Mouse (Mus musculus) heart, embryonic 13.5 days (tissue): Measurements from ENCODE around the gene Susd1. TPM values are rescaled to one million over a fixed set of nuclear protein-coding genes. Genes with fewer than 3 reads are reported as not detected.

Experiments
- ATAC-seq: fragments of 200-750 bp; cut with Nextera tagmentation; 2 replicates; pipeline ENCODE4 v1.8.0; 2017; ENCODE audit warnings: moderate TSS enrichment; ENCODE audit not compliant: insufficient number of reproducible peaks, low FRiP score, low TSS enrichment; ENCODE audit errors: extremely low read depth
- H3K27ac ChIP-seq: fragments of 300-500 bp; sonication (generic); replicated peaks from 2 replicates; pipeline ENCODE4 v1.5.1; 2015; ENCODE audit warnings: moderate library complexity, mild to moderate bottlenecking, inconsistent platforms
- H3K27me3 ChIP-seq: fragments of 300-500 bp; sonication (generic); replicated peaks from 2 replicates; pipeline ENCODE4 v1.6.1; 2015; ENCODE audit warnings: mild to moderate bottlenecking, inconsistent platforms
- H3K36me3 ChIP-seq: fragments of 300-500 bp; sonication (generic); 2 replicates; pipeline ENCODE4 v1.6.1; 2015; ENCODE audit warnings: mild to moderate bottlenecking, inconsistent platforms
- H3K4me1 ChIP-seq: fragments of 300-500 bp; sonication (generic); 2 replicates; pipeline ENCODE4 v1.6.1; 2015; ENCODE audit warnings: inconsistent platforms
- H3K4me2 ChIP-seq: fragments of 300-500 bp; sonication (generic); 2 replicates; pipeline ENCODE4 v1.6.1; 2015; ENCODE audit warnings: inconsistent platforms, mild to moderate bottlenecking, moderate library complexity
- H3K4me3 ChIP-seq: fragments of 300-500 bp; sonication (generic); 2 replicates; pipeline ENCODE4 v1.5.1; 2015; ENCODE audit warnings: moderate library complexity, mild to moderate bottlenecking, inconsistent platforms
- H3K9ac ChIP-seq: fragments of 300-500 bp; sonication (generic); 2 replicates; pipeline ENCODE4 v1.6.1; 2015; ENCODE audit warnings: inconsistent platforms, mild to moderate bottlenecking, moderate library complexity
- H3K9me3 ChIP-seq: fragments of 300-500 bp; sonication (generic); 2 replicates; pipeline ENCODE4 v1.6.1; 2016; ENCODE audit warnings: inconsistent platforms
- WGBS: fragments of 180-500 bp; shearing (Covaris S2); methylation state at CpG from one replicate; pipeline ENCODE4 v1.1.7; 2015; ENCODE audit warnings: mixed read lengths; 5-methylcytosine and 5-hydroxymethylcytosine counted together
- polyA plus RNA-seq: library from polyadenylated mRNA; unstranded; fragments of >200 nt; fragmentation: Nextera tagmentation; extraction: Ambion mirVana; gene quantifications from 2 replicates; pipeline ENCODE4 v1.2.1, GENCODE M21; 2015

Susd1 gene
- polyA plus RNA-seq = 7.1 and 7.4 TPM in 2 replicates

DNA sequence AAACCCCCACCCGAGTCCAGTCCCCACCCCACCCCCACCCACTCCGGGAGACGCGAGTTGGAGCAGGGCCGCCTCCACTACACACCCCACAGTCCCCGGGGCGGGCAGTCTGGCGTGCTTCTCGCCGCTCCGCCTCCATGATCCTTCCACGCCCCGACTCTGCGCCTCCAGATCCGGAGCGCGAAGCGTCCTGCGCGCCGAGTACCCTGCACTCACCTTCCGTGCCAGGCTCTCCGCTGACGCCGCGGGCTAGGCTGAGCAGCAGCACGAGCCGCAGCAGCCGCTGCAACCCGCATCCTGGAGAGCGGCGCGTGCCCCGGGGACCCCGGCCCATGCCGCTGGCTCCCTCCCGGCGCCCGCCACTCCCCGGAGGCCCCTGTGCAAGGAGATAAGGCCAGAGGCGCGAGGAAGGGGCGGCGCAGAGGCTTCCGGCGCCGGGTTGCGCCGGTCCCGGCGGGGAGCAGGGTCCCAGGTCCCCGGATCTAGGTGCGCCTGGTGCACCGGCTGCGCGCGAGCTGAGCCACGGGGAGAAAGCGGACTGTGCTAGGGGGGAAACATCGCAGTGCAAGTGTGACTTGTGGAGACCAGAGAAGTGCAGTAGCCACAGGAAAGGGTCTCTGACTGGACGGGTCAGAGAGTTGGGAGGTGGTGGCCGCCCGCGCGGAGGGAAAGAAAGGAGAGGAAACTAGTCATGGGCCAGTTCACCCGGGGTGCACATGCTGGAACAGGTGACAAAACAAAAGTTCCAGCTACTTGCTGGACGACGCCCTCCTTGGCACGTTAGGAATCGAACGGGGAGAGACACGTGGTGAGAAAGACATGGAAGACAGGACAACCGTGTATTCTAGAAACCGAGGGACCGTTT is at the start of gene Susd1:
Gene Susd1 (minus strand): TSS at position 644 of the 865 bp plus-strand sequence.
- Histone ChIP-seq H3K9ac (peak within 1 kb of the TSS; percentile 85), H3K9me3 (no peaks in the 10 kb centered on the region), H3K27me3 (no peaks in the 10 kb centered on the region), H3K36me3 (no peaks in the 10 kb centered on the region), H3K4me3 (peak within 1 kb of the TSS; percentile 73), H3K4me1 (peaks cover 30% of the 10 kb centered on the region), H3K4me2 (peak within 1 kb of the TSS; percentile 91), H3K27ac (peak within 1 kb of the TSS; percentile 61)
- ATAC-seq = peak; percentile 34; the same call in 1 of the 2 replicates
- WGBS = under 1% methylated on average over 75 of the region's 75 CpGs

GRCm38 (mm10) chr4:59471306-59471705 is 32.9 kb upstream of the Susd1 start:
- ATAC-seq = no peak
- Histone ChIP-seq H3K4me2 (no peak overlapping the region), H3K4me1 (peaks cover 25% of the 10 kb centered on the region), H3K27ac (no peak overlapping the region), H3K9me3 (no peaks in the 10 kb centered on the region), H3K9ac (no peak overlapping the region), H3K4me3 (no peak overlapping the region), H3K36me3 (peaks cover 12% of the 10 kb centered on the region), H3K27me3 (no peaks in the 10 kb centered on the region)

GRCm38 (mm10) chr4:59465449-59465848 is 27.0 kb upstream of the Susd1 start:
- Histone ChIP-seq H3K36me3 (no peaks in the 10 kb centered on the region), H3K4me2 (no peak overlapping the region), H3K4me1 (peaks cover 31% of the 10 kb centered on the region), H3K27me3 (no peaks in the 10 kb centered on the region), H3K9me3 (no peaks in the 10 kb centered on the region), H3K27ac (no peak overlapping the region), H3K9ac (no peak overlapping the region), H3K4me3 (no peak overlapping the region)
- WGBS = 72% methylated on average over 2 of the region's 2 CpGs
- ATAC-seq = no peak

DNA sequence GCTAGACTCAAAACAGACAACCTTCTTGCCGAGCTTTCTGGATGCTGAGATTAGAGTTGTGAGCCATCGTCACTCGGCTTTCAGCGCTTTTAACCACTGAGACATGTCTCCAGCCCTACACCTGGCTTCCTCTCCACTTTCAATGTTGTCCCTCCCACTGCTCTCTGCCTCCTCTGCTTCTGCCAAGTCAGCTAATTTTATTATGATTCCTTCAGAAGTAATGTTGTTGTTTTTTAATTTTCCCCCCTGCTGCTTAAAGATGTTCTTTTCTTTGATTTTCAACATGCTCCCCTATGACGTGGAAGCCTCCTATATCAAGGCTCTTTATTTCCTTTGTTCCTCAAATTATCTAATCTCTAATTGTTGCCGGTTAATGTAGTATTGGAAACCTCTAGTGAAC is 26.2 kb upstream of the Susd1 start:
- H3K9ac ChIP-seq = no peak overlapping the region
- H3K9me3 ChIP-seq = no peaks in the 10 kb centered on the region
- H3K27me3 ChIP-seq = no peaks in the 10 kb centered on the region
- 52% methylated on average over 6 of the region's 6 CpGs for WGBS
- no peak overlapping the region for H3K27ac ChIP-seq
- H3K36me3 ChIP-seq = no peaks in the 10 kb centered on the region
- no peak overlapping the region for H3K4me2 ChIP-seq
- no peak overlapping the region for H3K4me3 ChIP-seq
- ATAC-seq = no peak
- H3K4me1 ChIP-seq = peaks cover 38% of the 10 kb centered on the region

DNA sequence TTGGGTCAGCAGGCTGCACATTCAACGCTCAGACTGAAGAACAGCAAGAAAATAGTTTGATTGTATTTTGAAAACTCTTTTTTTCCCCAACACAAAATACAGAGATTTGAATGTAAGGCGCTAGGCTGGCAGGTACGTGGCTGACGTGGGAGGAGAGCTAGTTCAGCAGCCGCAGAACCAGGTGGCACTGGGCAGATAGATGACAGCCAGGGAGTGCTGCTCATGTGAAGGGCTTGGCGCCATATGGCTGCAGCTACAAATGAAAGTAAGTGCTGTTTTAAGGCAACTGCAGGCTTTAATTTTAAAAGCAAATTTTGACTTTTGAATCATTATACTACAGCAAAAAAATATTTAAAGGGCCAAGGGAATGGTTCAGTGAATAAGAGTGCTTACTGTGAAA is 24.1 kb upstream of the Susd1 start:
- Histone ChIP-seq H3K36me3 (no peaks in the 10 kb centered on the region), H3K9ac (no peak overlapping the region), H3K27me3 (no peaks in the 10 kb centered on the region), H3K4me3 (no peak overlapping the region), H3K4me2 (no peak overlapping the region), H3K9me3 (no peaks in the 10 kb centered on the region), H3K27ac (no peak overlapping the region), H3K4me1 (peaks cover 45% of the 10 kb centered on the region)
- WGBS = 77% methylated on average over 6 of the region's 6 CpGs
- no peak for ATAC-seq

DNA sequence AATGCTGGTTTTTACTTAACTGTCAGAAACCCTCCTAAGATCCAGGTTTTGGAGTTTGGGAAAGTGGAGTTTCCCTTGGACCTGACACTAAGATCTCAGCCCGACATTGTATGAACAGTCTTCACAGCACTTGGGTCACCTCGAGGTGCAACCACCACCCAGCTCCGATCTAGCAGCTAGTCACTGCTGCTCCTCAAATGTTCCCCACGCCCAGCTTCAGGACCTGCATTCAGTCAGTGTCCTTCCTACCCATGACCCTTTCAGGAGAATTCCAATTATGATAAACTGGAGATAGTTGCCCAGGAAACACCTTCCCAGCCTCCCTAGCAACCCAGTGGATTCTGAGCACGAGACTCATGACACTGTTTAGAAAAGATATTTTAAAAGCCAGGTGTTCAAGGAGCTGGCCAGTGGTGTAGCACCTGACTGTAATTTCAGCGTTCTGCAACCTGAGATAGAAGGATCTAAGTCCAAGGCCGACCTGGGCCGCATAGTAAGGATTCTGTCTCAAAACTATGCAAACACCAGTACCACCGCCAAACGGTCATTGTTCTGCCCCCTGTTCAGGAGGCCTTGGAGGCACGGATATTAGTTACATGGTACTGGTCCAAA is 22.8 kb upstream of the Susd1 start:
- no peaks in the 10 kb centered on the region for H3K9me3 ChIP-seq
- ATAC-seq = no peak
- 61% methylated on average over 11 of the region's 11 CpGs for WGBS
- no peaks in the 10 kb centered on the region for H3K27me3 ChIP-seq
- H3K9ac ChIP-seq = no peak overlapping the region
- H3K4me2 ChIP-seq = no peak overlapping the region
- H3K36me3 ChIP-seq = no peaks in the 10 kb centered on the region
- H3K4me3 ChIP-seq = no peak overlapping the region
- H3K27ac ChIP-seq = no peak overlapping the region
- peaks cover 45% of the 10 kb centered on the region for H3K4me1 ChIP-seq

- H3K27me3 ChIP-seq = no peaks in the 10 kb centered on the region
- no peaks in the 10 kb centered on the region for H3K9me3 ChIP-seq
- peak overlapping the region; percentile 72 for H3K27ac ChIP-seq
- 57% methylated on average over 13 of the region's 13 CpGs for WGBS
- no peak overlapping the region for H3K9ac ChIP-seq
- ATAC-seq = no peak
- no peaks in the 10 kb centered on the region for H3K36me3 ChIP-seq
- no peak overlapping the region for H3K4me3 ChIP-seq
- H3K4me2 ChIP-seq = no peak overlapping the region
- peaks cover 40% of the 10 kb centered on the region for H3K4me1 ChIP-seq
These were observed 21.0 kb upstream of the Susd1 start for GRCm38 (mm10) chr4:59459216-59459955.

- H3K9me3 ChIP-seq = no peaks in the 10 kb centered on the region
- H3K27ac ChIP-seq = no peak overlapping the region
- H3K4me1 ChIP-seq = peaks cover 40% of the 10 kb centered on the region
- H3K36me3 ChIP-seq = no peaks in the 10 kb centered on the region
- H3K4me2 ChIP-seq = no peak overlapping the region
- no peak for ATAC-seq
- no peak overlapping the region for H3K4me3 ChIP-seq
- H3K9ac ChIP-seq = no peak overlapping the region
- H3K27me3 ChIP-seq = no peaks in the 10 kb centered on the region
- WGBS = 44% methylated on average over 9 of the region's 9 CpGs
These were observed 19.5 kb upstream of the Susd1 start for GRCm38 (mm10) chr4:59457941-59458340.

DNA sequence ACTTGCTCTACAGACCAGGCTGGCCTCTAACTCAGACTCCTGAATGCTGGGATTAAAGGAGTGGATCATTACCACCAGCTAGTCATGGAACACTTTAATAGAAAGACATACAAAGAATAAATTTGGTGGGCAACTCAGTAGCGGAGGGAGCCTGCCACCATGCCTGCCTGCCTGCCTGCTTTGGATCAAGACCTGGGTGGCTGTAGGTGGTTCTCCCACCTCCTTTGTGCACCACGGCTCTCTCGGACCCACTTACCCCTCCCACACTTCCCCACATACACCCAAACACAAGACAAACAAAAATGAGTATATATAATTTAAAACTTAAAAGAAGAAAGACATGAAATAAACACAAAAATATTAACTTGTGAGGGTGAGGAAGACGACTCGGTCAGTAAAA is 18.7 kb upstream of the Susd1 start:
- Histone ChIP-seq H3K36me3 (no peaks in the 10 kb centered on the region), H3K9me3 (no peaks in the 10 kb centered on the region), H3K9ac (no peak overlapping the region), H3K4me3 (no peak overlapping the region), H3K4me2 (no peak overlapping the region), H3K27me3 (no peaks in the 10 kb centered on the region), H3K27ac (no peak overlapping the region), H3K4me1 (peaks cover 35% of the 10 kb centered on the region)
- no peak for ATAC-seq
- 86% methylated on average over 5 of the region's 5 CpGs for WGBS

DNA sequence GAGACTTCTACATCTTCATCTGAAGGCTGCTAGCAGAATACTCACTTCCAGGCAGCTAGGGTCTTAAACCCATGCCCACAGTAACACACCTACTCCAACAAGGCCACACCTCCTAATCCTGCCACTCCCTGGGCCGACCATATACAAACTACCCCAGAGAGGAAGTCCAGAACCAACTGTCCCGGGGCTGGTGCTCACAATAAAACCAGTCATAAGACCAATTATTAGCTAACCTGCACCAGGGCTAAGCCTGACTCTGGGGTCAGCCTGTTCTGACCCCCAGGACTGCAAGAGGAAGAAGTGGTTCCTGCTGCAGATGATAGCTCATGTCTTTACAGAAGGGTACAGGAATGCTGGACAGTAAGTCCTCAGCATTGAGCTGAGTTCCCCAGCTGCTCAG is 17.0 kb upstream of the Susd1 start:
- ATAC-seq = no peak
- H3K9ac ChIP-seq = no peak overlapping the region
- peaks cover 20% of the 10 kb centered on the region for H3K4me1 ChIP-seq
- H3K27me3 ChIP-seq = no peaks in the 10 kb centered on the region
- no peaks in the 10 kb centered on the region for H3K9me3 ChIP-seq
- H3K4me3 ChIP-seq = no peak overlapping the region
- H3K27ac ChIP-seq = no peak overlapping the region
- WGBS = 62% methylated on average over 2 of the region's 2 CpGs
- H3K36me3 ChIP-seq = no peaks in the 10 kb centered on the region
- no peak overlapping the region for H3K4me2 ChIP-seq

DNA sequence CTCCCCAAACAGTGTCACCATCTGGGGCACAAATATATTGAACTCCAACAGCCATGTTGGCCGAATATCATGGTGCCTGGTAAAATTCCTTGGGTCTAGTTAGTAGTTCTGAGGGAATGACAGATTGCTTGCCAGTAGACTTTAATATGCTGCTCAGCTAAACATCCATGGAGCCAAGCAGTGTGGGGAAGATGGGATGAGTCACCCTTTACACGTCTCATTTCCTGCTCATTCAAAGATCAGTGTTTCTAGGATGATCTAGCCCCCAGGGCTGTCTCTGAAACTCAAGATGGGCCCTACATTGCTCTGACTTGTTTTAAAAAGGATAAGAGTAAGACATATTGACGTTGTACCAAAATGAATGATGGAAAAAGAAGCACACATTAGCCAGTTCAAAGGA is 15.6 kb upstream of the Susd1 start:
- ATAC-seq = no peak
- Histone ChIP-seq H3K4me2 (no peak overlapping the region), H3K9me3 (no peaks in the 10 kb centered on the region), H3K9ac (no peak overlapping the region), H3K4me1 (peaks cover 7% of the 10 kb centered on the region), H3K4me3 (no peak overlapping the region), H3K36me3 (no peaks in the 10 kb centered on the region), H3K27me3 (no peaks in the 10 kb centered on the region), H3K27ac (no peak overlapping the region)
- 61% methylated on average over 3 of the region's 3 CpGs for WGBS
